Mouse (Mus musculus): ENCODE measurements at regions not wholly inside any gene's neighbourhood (a gene's known extent, or its start where the extent isn't known, plus 50 kb on each side); places are given as distances from the start of the nearest gene placed in this dataset.
A peak's percentile ranks its signal among the peaks of the same experiment; 100 is the strongest.
"Not testable (repeated sequence)": the region's sequence is repeated elsewhere in the genome, so short reads cannot be mapped to it uniquely, and the experiment has no call there.

DNA sequence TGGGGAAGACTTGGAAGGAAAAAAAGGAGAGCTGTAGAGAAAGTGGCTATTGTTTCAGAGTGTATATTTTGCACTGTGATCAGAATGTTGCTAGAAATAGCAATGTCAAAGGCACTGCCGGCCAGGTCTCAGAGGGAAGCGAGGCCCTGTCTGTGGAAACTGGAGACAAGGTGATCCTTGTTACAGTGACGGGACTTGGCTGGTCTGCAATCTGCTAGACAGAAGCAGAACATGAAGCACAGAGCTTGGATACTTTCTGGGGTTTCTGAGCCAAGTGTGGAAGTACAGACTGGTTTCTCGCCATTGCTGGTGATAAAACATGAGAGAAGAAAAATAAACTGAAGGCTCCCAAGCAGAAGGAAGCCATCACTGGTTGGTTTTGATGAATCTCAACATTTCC, 198.3 kb upstream of the Slc7a14 start:
- DNase-seq = peak; percentile 94

- no peak for DNase-seq
Observed at GRCm38 (mm10) chr3:31499201-31499968, 189.2 kb upstream of the Slc7a14 start.

GRCm38 (mm10) chr3:31495287-31495686, 185.1 kb upstream of the Slc7a14 start:
- no peak for DNase-seq

DNA sequence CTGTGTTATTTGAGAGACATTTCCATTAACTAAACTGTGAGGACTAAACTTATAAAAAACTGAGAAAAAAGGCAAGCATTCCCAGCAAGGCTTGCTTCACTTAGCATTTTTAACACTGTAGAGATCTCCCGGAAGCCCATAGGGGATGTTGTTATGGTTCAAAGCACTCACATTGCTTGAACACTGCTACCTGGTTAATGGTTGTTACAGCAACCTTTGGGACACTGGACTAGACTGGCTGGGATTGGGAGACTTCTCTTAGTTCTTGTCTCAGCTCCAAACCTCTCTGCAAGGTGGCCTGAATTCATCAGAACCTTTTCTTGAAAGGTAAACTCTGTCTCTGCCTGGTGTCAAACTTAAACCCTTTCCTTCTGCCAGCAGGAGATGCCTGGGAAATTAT, 184.5 kb upstream of the Slc7a14 start:
- no peak for DNase-seq

DNA sequence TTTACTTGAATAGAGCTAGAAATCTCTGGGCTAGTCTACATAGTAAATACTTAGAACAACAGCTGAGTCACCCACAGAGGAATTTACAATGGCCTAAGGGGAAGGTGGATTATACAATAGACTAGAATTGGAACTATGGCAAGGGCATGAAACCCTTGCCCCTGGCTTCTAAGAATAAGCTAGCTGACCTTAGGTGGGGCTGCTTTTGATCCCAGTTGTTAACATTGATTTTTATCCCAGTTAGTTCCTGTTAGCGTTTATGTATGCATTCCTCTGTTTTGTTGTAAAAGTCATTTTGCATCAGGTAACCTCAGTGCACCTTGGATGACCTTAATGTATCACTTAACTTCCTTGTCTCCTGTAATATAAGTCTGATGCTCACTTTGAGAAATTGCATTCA, 181.6 kb upstream of the Slc7a14 start:
- not testable (repeated sequence) for DNase-seq

- no peak for DNase-seq
Observed at GRCm38 (mm10) chr3:31487596-31487995, 177.4 kb upstream of the Slc7a14 start.

DNA sequence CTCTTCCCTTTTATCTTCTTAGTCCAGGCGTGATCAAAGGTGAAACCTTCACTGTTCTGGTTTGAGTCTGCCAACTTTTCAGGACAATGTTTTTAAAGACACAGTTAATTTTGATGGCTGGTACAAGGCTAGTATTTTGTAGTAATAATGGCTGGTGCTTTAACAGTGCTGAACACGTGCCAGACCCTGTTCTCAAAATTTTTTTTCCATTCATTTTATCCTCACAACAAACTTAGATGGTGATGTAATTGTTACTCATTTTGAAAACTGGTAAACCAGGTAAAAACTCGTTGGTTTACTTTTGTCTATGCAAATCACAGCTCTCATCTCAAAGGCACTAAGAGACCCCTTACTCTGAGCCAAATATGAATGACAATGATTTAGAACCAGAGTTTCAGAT, 171.8 kb upstream of the Slc7a14 start:
- no peak for DNase-seq

DNA sequence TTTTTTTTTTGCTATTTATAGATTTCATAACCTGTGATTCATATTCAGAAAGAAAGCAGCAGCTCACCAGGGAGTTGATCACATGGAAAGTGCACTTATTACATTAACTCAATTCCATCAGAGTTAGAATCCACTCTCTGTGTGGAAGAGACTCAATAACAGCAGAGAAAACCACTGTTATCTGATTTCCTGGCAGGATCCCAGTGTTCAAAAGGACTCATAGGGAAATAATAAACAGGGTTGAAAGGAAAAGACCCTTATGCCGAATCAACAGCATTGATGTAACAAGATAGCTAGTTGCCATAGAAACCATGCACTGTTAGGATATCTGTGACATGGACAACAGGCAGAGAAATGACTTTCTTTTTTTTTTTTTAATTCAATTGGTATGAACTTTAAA, 157.7 kb upstream of the Slc7a14 start:
- DNase-seq = no peak

DNA sequence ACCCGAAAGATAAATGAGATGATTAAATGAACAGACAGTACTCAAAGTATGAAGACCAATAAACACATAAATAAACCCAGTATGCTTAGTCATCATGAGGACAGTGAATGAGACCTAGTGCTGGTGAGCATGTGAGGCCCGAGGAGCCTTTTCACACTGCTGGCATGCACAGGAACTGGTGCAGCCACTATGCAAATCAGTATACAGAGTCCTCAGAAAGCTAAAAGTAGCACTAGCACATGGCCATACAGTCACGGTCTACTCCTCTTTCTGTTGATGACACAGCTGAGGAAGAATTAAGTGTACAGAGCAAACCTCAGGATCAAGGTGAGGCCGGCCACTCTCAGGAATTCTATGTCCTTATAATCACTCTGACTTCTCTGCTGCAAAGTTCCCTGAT, 154.1 kb upstream of the Slc7a14 start:
- no peak for DNase-seq

- DNase-seq = peak; percentile 77
Observed at GRCm38 (mm10) chr3:31459456-31459855, 149.3 kb upstream of the Slc7a14 start.

GRCm38 (mm10) chr3:31457938-31458337, 147.8 kb upstream of the Slc7a14 start:
- DNase-seq = no peak

GRCm38 (mm10) chr3:31455031-31455430, 144.9 kb upstream of the Slc7a14 start:
- no peak for DNase-seq

GRCm38 (mm10) chr3:31444861-31445260, 134.7 kb upstream of the Slc7a14 start:
- DNase-seq = no peak

GRCm38 (mm10) chr3:31444311-31444710, 134.1 kb upstream of the Slc7a14 start:
- DNase-seq = peak; percentile 60

DNA sequence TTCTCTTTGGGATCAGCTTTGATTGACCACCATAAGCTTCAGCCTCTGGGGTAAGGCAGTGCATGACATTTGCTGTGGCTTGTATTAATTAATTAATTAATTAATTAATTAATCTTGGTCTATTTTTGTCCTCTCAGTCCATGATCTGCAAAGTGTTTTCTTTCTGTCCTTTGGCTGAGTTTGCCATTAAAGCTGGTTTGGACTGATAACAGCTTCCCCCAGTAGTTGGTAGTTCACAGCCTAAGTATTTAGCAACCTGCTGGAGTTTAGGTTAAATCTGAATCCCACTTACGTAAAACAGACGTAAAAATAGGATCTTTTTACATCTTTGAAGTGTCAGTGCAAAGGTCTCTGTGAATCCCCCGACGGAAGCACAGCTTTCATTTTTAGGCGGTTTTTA, 133.7 kb upstream of the Slc7a14 start:
- no peak for DNase-seq

GRCm38 (mm10) chr3:31440282-31440681, 130.1 kb upstream of the Slc7a14 start:
- DNase-seq = no peak

DNA sequence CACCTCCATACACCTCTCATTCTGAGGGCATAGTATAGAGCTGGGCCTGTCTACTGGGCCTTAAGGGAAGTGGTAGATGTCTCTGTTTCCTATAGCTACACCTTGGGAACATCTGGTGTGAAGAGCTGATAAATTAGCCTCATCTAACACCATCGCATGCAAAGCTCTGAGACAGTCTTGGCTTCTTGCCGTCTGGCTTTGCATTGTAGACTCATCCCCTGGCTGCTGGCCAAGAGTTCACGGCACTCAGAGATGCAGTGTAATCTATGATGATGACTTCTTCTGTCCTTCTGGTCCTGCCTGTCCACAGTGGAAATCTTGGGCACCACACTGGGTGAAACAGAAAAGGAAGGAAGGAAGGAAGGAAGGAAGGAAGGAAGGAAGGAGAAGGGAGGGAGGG, 127.8 kb upstream of the Slc7a14 start:
- peak; percentile 76 for DNase-seq

- DNase-seq = no peak
Observed at GRCm38 (mm10) chr3:31435204-31435963, 125.2 kb upstream of the Slc7a14 start.

GRCm38 (mm10) chr3:31433201-31433600, 123.0 kb upstream of the Slc7a14 start:
- DNase-seq = no peak

GRCm38 (mm10) chr3:31423517-31423916, 113.3 kb upstream of the Slc7a14 start:
- DNase-seq = no peak

DNA sequence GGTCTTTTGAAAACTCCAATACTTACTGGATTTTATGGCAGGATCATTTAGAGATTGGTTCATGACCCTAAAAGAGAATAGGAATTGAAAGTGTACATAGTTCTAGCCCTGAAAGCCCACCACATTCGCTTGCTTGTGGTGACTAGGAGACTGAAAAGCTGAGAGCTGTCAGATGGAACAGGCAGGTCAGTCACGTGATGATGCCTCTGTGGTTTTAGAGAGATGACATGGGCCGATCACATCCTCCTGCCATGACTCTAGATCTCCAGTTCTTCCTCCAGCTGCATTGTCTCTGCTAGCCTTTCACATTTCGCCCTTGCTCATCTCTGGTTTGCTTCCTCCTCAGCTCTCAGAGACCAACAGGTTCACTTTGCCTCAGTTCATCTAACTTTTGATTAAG, 98.6 kb upstream of the Slc7a14 start:
- no peak for DNase-seq

- no peak for DNase-seq
Observed at GRCm38 (mm10) chr3:31405880-31406279, 95.7 kb upstream of the Slc7a14 start.

DNA sequence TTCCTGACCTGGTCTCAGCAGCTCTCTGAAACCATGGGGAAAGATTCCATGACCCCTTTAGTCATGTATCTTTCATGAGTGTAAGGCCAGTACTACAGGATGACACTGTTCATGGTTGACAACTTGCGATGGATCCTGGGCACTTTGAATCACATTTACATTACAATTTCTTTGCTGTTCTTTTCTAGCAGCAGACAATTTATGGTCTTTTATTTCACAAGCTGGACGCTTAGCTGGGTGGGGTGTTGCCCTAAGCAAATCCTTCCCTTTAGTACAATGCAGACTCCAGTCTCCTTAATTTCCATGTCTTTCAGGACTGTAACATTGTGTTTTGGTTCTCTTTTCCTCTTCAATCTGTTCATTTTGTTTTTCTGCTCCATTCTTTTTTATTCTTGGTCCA, 89.0 kb upstream of the Slc7a14 start:
- DNase-seq = no peak

DNA sequence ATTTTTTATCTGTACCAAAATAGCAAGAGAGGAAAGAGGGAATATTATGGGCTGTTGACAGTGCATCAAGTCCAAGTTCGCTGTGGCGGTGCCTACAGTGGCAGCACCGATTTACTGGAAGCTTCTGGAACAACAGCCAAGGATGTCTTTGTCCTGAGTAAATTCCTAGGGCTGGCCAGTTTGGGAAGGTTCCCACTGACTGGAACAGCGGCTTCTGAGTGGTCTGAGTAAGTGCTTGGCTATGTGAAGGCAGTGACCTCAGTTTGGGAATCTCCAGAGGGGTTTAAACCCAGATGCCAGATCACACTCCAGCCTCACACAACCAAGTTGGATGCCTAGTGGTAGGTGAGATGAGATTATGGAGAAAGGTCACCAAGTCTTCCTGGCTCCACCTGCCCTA, 84.4 kb upstream of the Slc7a14 start:
- peak; percentile 83 for DNase-seq

DNA sequence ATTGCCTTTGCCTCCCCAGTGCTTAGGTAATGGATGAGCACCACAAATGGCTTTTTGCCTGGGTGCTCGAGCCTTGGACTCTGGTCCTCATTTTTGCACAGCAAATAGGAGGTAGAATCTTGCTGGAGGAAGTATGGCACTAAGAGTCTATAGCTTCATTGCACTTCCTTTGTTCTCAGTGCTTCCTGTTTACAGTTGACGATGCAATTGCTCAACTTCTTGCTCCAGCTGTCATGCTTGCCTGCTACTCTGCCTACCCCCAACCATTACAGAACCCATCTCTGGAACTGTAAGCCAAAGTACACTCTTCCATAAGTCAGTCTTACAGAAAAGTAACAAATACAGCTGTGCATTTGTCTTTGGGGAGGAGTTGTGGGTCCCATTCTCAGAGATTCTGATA, 79.8 kb upstream of the Slc7a14 start:
- DNase-seq = no peak
